Mouse (Mus musculus): Measurements from ENCODE around the gene Efhd1. TPM values are rescaled to one million over a fixed set of nuclear protein-coding genes. Genes with fewer than 3 reads are reported as not detected.

Efhd1 gene
- polyA plus RNA-seq, 1 experiment from 2014 or later, result not detected

GRCm38 (mm10) chr1:87232197-87232596 is 32.0 kb upstream of the Efhd1 start:
- TF ChIP-seq CTCF (IDR thresholded peaks at IDR 0.05; ENCODE audit: low read depth), result no peak
- Histone ChIP-seq H3K9me3 (ENCODE audit: low read depth, low read length) (no peaks in the 10 kb centered on the region), H3K4me3 (ENCODE audit: low read depth, low read length) (no peak overlapping the region), H3K9ac (no peak overlapping the region), H3K27me3 (ENCODE audit: insufficient read depth, low read length) (no peaks in the 10 kb centered on the region), H3K4me2 (no peak overlapping the region), H3K36me3 (ENCODE audit: insufficient read depth) (peaks cover 56% of the 10 kb centered on the region), H3K27ac (ENCODE audit: low read depth) (no peak overlapping the region), H3K4me1 (ENCODE audit: insufficient read depth) (no peaks in the 10 kb centered on the region)
- no peak for ATAC-seq (ENCODE audit: insufficient read depth)
- no peak for DNase-seq
- WGBS, result 82% methylated on average over 7 of the region's 7 CpGs

GRCm38 (mm10) chr1:87239056-87239455 is 25.1 kb upstream of the Efhd1 start:
- no peak overlapping the region for H3K4me3 ChIP-seq (ENCODE audit: low read depth, low read length)
- TF ChIP-seq CTCF (IDR thresholded peaks at IDR 0.05; ENCODE audit: low read depth), result no peak
- no peak for DNase-seq
- no peak overlapping the region for H3K27ac ChIP-seq (ENCODE audit: low read depth)
- no peaks in the 10 kb centered on the region for H3K9me3 ChIP-seq (ENCODE audit: low read depth, low read length)
- peaks cover 25% of the 10 kb centered on the region for H3K36me3 ChIP-seq (ENCODE audit: insufficient read depth)
- no peaks in the 10 kb centered on the region for H3K27me3 ChIP-seq (ENCODE audit: insufficient read depth, low read length)
- WGBS, result 56% methylated on average over 8 of the region's 8 CpGs
- H3K9ac ChIP-seq, result no peak overlapping the region
- no peak overlapping the region for H3K4me2 ChIP-seq
- no peaks in the 10 kb centered on the region for H3K4me1 ChIP-seq (ENCODE audit: insufficient read depth)
- no peak for ATAC-seq (ENCODE audit: insufficient read depth)

GRCm38 (mm10) chr1:87243021-87243420 is 21.1 kb upstream of the Efhd1 start:
- ATAC-seq (ENCODE audit: insufficient read depth) (no peak), DNase-seq (no peak)
- no peak for TF ChIP-seq CTCF (IDR thresholded peaks at IDR 0.05; ENCODE audit: low read depth)
- Histone ChIP-seq H3K4me3 (ENCODE audit: low read depth, low read length) (no peak overlapping the region), H3K9ac (no peak overlapping the region), H3K4me2 (no peak overlapping the region), H3K27ac (ENCODE audit: low read depth) (no peak overlapping the region), H3K4me1 (ENCODE audit: insufficient read depth) (no peaks in the 10 kb centered on the region), H3K36me3 (ENCODE audit: insufficient read depth) (peaks cover 12% of the 10 kb centered on the region), H3K27me3 (ENCODE audit: insufficient read depth, low read length) (no peaks in the 10 kb centered on the region), H3K9me3 (ENCODE audit: low read depth, low read length) (no peaks in the 10 kb centered on the region)
- WGBS, result 86% methylated on average over 8 of the region's 8 CpGs

- DNase-seq, result no peak
- Histone ChIP-seq H3K9me3 (ENCODE audit: low read depth, low read length) (no peaks in the 10 kb centered on the region), H3K36me3 (ENCODE audit: insufficient read depth) (no peaks in the 10 kb centered on the region), H3K4me3 (ENCODE audit: low read depth, low read length) (no peak overlapping the region), H3K9ac (no peak overlapping the region), H3K27me3 (ENCODE audit: insufficient read depth, low read length) (no peaks in the 10 kb centered on the region), H3K4me2 (no peak overlapping the region), H3K4me1 (ENCODE audit: insufficient read depth) (no peaks in the 10 kb centered on the region), H3K27ac (ENCODE audit: low read depth) (no peak overlapping the region)
- no peak for TF ChIP-seq CTCF (IDR thresholded peaks at IDR 0.05; ENCODE audit: low read depth)
- ATAC-seq (ENCODE audit: insufficient read depth), result no peak
- 18% methylated on average over 1 of the region's 1 CpGs for WGBS
Measured at GRCm38 (mm10) chr1:87245430-87245829, 18.7 kb upstream of the Efhd1 start.

GRCm38 (mm10) chr1:87245929-87246815 is 18.0 kb upstream of the Efhd1 start:
- Histone ChIP-seq H3K4me1 (ENCODE audit: insufficient read depth) (no peaks in the 10 kb centered on the region), H3K36me3 (ENCODE audit: insufficient read depth) (no peaks in the 10 kb centered on the region), H3K9ac (no peak overlapping the region), H3K4me2 (no peak overlapping the region), H3K9me3 (ENCODE audit: low read depth, low read length) (no peaks in the 10 kb centered on the region), H3K27me3 (ENCODE audit: insufficient read depth, low read length) (no peaks in the 10 kb centered on the region), H3K4me3 (ENCODE audit: low read depth, low read length) (no peak overlapping the region), H3K27ac (ENCODE audit: low read depth) (no peak overlapping the region)
- ATAC-seq (ENCODE audit: insufficient read depth) (peak; percentile 78), DNase-seq (peak; percentile 90)
- 23% methylated on average over 22 of the region's 22 CpGs for WGBS
- TF ChIP-seq CTCF (IDR thresholded peaks at IDR 0.05; ENCODE audit: low read depth), result peak; percentile 95

GRCm38 (mm10) chr1:87252040-87252609 is 12.0 kb upstream of the Efhd1 start:
- H3K4me3 ChIP-seq (ENCODE audit: low read depth, low read length), result no peak overlapping the region
- ATAC-seq (ENCODE audit: insufficient read depth), result no peak
- TF ChIP-seq CTCF (IDR thresholded peaks at IDR 0.05; ENCODE audit: low read depth), result no peak
- no peaks in the 10 kb centered on the region for H3K9me3 ChIP-seq (ENCODE audit: low read depth, low read length)
- no peak for DNase-seq
- H3K36me3 ChIP-seq (ENCODE audit: insufficient read depth), result no peaks in the 10 kb centered on the region
- H3K4me1 ChIP-seq (ENCODE audit: insufficient read depth), result no peaks in the 10 kb centered on the region
- H3K27me3 ChIP-seq (ENCODE audit: insufficient read depth, low read length), result no peaks in the 10 kb centered on the region
- no peak overlapping the region for H3K4me2 ChIP-seq
- no peak overlapping the region for H3K27ac ChIP-seq (ENCODE audit: low read depth)
- H3K9ac ChIP-seq, result no peak overlapping the region
- 64% methylated on average over 5 of the region's 5 CpGs for WGBS

GRCm38 (mm10) chr1:87255173-87255572 is 9.0 kb upstream of the Efhd1 start:
- WGBS, result 53% methylated on average over 4 of the region's 4 CpGs
- no peaks in the 10 kb centered on the region for H3K9me3 ChIP-seq (ENCODE audit: low read depth, low read length)
- no peak overlapping the region for H3K9ac ChIP-seq
- no peak overlapping the region for H3K4me3 ChIP-seq (ENCODE audit: low read depth, low read length)
- H3K4me1 ChIP-seq (ENCODE audit: insufficient read depth), result no peaks in the 10 kb centered on the region
- ATAC-seq (ENCODE audit: insufficient read depth) (no peak), DNase-seq (no peak)
- H3K4me2 ChIP-seq, result no peak overlapping the region
- TF ChIP-seq CTCF (IDR thresholded peaks at IDR 0.05; ENCODE audit: low read depth), result no peak
- no peak overlapping the region for H3K27ac ChIP-seq (ENCODE audit: low read depth)
- H3K27me3 ChIP-seq (ENCODE audit: insufficient read depth, low read length), result peaks cover 15% of the 10 kb centered on the region
- H3K36me3 ChIP-seq (ENCODE audit: insufficient read depth), result no peaks in the 10 kb centered on the region
